Comparison of ENCODE assay signal across 8 mouse cellular contexts in genomic region chr13:37854031-37854431, GRCm38 (mm10).
DNase-seq lines count a peak whose midpoint lies in the region; ATAC-seq and TF ChIP-seq lines count a peak whose summit lies in the region.

No protein-coding gene starts in this region.

- no peaks in the 10 kb centered on the region for H3K9me3 ChIP-seq in hindbrain, postnatal 0 days (ENCODE audit: low read length)
- no peaks in the 10 kb centered on the region for H3K9me3 ChIP-seq in liver, embryonic 14.5 days (ENCODE audit: control insufficient read depth, low read length)

- H3K9ac ChIP-seq in hindbrain, postnatal 0 days (replicated peaks; ENCODE audit: low read length) = 0 out of 2 replicates have a peak overlapping the region, but pooled peaks have one; percentile 30
- peak overlapping the region; percentile 80 for H3K9ac ChIP-seq in liver, embryonic 14.5 days (replicated peaks)

- H3K4me2 ChIP-seq in hindbrain, postnatal 0 days (ENCODE audit: low read depth, low read length) = peak overlapping the region; percentile 60
- peak overlapping the region; percentile 96 for H3K4me2 ChIP-seq in liver, embryonic 14.5 days (ENCODE audit: low read depth)

- ATAC-seq in hindbrain, postnatal 0 days = peak; percentile 40; the same call in 1 of the 2 replicates
- no peak for ATAC-seq in liver, embryonic 14.5 days (ENCODE audit: insufficient read depth)

- peak overlapping the region; percentile 86 for H3K27ac ChIP-seq in bone marrow, adult 2 months (ENCODE audit: control insufficient read depth, insufficient read depth, low read depth, low read length, poor library complexity)
- peak overlapping the region; percentile 97 for H3K27ac ChIP-seq in gastrocnemius, adult 2 months
- peak overlapping the region; percentile 51; the same call in 1 of the 2 replicates for H3K27ac ChIP-seq in hindbrain, postnatal 0 days
- H3K27ac ChIP-seq in liver, embryonic 14.5 days = peak overlapping the region; percentile 74
- peak overlapping the region; percentile 77 for H3K27ac ChIP-seq in thymus, adult 2 months (ENCODE audit: control insufficient read depth, insufficient read depth, low read length)

- H3K36me3 ChIP-seq in hindbrain, postnatal 0 days (ENCODE audit: insufficient read depth, low read length) = no peaks in the 10 kb centered on the region
- no peaks in the 10 kb centered on the region for H3K36me3 ChIP-seq in liver, embryonic 14.5 days (replicated peaks; ENCODE audit: control insufficient read depth, insufficient read depth, low read depth)
- no peaks in the 10 kb centered on the region for H3K36me3 ChIP-seq in thymus, adult 2 months (ENCODE audit: control insufficient read depth, insufficient read depth, low read length)

- H3K4me1 ChIP-seq in bone marrow, adult 2 months (ENCODE audit: control insufficient read depth, insufficient read depth, low read length) = peaks cover 6% of the 10 kb centered on the region
- H3K4me1 ChIP-seq in hindbrain, postnatal 0 days (ENCODE audit: insufficient read depth, low read length) = peaks cover 16% of the 10 kb centered on the region
- H3K4me1 ChIP-seq in liver, embryonic 14.5 days (replicated peaks; ENCODE audit: control insufficient read depth in 2 of 2, insufficient read depth in 2 of 2, low read length in 1 of 2) = peaks cover 38 to 44% of the 10 kb centered on the region in 2 experiments
- H3K4me1 ChIP-seq in thymus, adult 2 months (replicated peaks; ENCODE audit: control insufficient read depth, insufficient read depth, low read length) = peaks cover 27% of the 10 kb centered on the region

- TF ChIP-seq CTCF in bone marrow, adult 2 months (IDR thresholded peaks at IDR 0.05; ENCODE audit: control insufficient read depth, insufficient read depth, low read length) = no peak
- TF ChIP-seq CTCF in gastrocnemius, adult 2 months (IDR thresholded peaks at IDR 0.05) = no peak
- no peak for TF ChIP-seq CTCF in hindbrain, postnatal 0 days (IDR thresholded peaks at IDR 0.05; ENCODE audit: low read depth)
- TF ChIP-seq CTCF in liver, embryonic 14.5 days (IDR thresholded peaks at IDR 0.05; ENCODE audit: low read depth) = no peak
- no peak for TF ChIP-seq CTCF in thymus, adult 2 months (IDR thresholded peaks at IDR 0.05; ENCODE audit: borderline replicate concordance, control insufficient read depth, extremely low read depth, insufficient read depth, low read length, poor library complexity)

- no peak for TF ChIP-seq POLR2A in bone marrow, adult 2 months (IDR thresholded peaks at IDR 0.05; ENCODE audit: borderline replicate concordance, control insufficient read depth, low read depth, low read length)
- TF ChIP-seq POLR2A in thymus, adult 2 months (IDR thresholded peaks at IDR 0.05; ENCODE audit: control insufficient read depth, extremely low read depth, insufficient read depth, low read length, poor library complexity) = no peak

- intact Hi-C loops in gastrocnemius, adult 2 months (cut with DNase I) = no loop called here

- H3K4me3 ChIP-seq in bone marrow, adult 2 months (replicated peaks; ENCODE audit: control insufficient read depth, low read depth, low read length) = peak overlapping the region; percentile 75
- H3K4me3 ChIP-seq in gastrocnemius, adult 2 months = peak overlapping the region; percentile 71
- H3K4me3 ChIP-seq in hindbrain, postnatal 0 days (ENCODE audit: low read length) = peak overlapping the region; percentile 25
- H3K4me3 ChIP-seq in liver, embryonic 14.5 days (ENCODE audit: insufficient read depth in 1 of 2, low read depth in 2 of 2, low read length in 2 of 2) = peak overlapping the region; percentile 61 to 77
- H3K4me3 ChIP-seq in thymus, adult 2 months (ENCODE audit: control insufficient read depth, insufficient read depth, low read length) = peak overlapping the region; percentile 40

- WGBS in bone marrow, adult 2 months = under 1% methylated on average over 14 of the region's 14 CpGs
- 7% methylated on average over 14 of the region's 14 CpGs for WGBS in hindbrain, postnatal 0 days
- whole genome bisulfite sequencing in liver, embryonic 14.5 days (ENCODE audit: insufficient replicate concordance) = 6% methylated on average over 14 of the region's 14 CpGs
- WGBS in thymus, adult 2 months = 2% methylated on average over 14 of the region's 14 CpGs

- no peak for TF ChIP-seq EP300 in liver, embryonic 14.5 days (IDR thresholded peaks at IDR 0.05; ENCODE audit: low read depth)

- peak; percentile 10 for DNase-seq in cerebellum, adult 18-20 months
- DNase-seq in cerebellum, postnatal 4 days (ENCODE audit: low spot score in 2 of 2) = no peak
- DNase-seq in gastrocnemius, adult 2 months = peak; percentile 73
- peak; percentile 56 for DNase-seq in hindbrain, postnatal 0 days (ENCODE audit: low spot score)
- no peak for DNase-seq in liver, embryonic 14.5 days (ENCODE audit: low read depth in 3 of 3, low spot score in 3 of 3)
- peak; percentile 63 for DNase-seq in neural tube, embryonic 10.5 days (ENCODE audit: extremely low spot score, low spot score)
- DNase-seq in thymus, adult 2 months = peak; percentile 55

- H3K27me3 ChIP-seq in hindbrain, postnatal 0 days (ENCODE audit: insufficient read depth, low read length) = no peaks in the 10 kb centered on the region
- H3K27me3 ChIP-seq in liver, embryonic 14.5 days (ENCODE audit: control insufficient read depth, insufficient read depth, low read length) = no peaks in the 10 kb centered on the region
- H3K27me3 ChIP-seq in thymus, adult 2 months (ENCODE audit: control insufficient read depth, insufficient read depth, low read length) = no peaks in the 10 kb centered on the region

Comparison
In these comparisons a context has a peak if more than half of its experiments do, and no peak if none do; other contexts are left out.
1. DNase-seq: peak in cerebellum, adult 18-20 months (2 of 2), gastrocnemius, adult 2 months (single experiment), hindbrain, postnatal 0 days (single experiment), neural tube, embryonic 10.5 days (single experiment) and thymus, adult 2 months (single experiment); none in cerebellum, postnatal 4 days (0 of 2) and liver, embryonic 14.5 days (0 of 3).
2. H3K4me3 ChIP-seq: peak in every context shown above with its lines; median percentile 75 in bone marrow, adult 2 months; 71 in gastrocnemius, adult 2 months; 69 in liver, embryonic 14.5 days; 40 in thymus, adult 2 months; 25 in hindbrain, postnatal 0 days.
3. Peak in every context shown above with its lines, with median percentiles within 50 percentile points of each other: H3K27ac ChIP-seq.